Mouse (Mus musculus): ENCODE results near the gene Rnf186.

The Rnf186 gene

GRCm38 (mm10) chr4:139013281-139013680, 46.4 kb downstream of the Rnf186 start:
- DNase-seq (ENCODE audit: low spot score in 2 of 2): no peak

- peak in 1 of 2 experiments; percentile 14 for DNase-seq (ENCODE audit: low spot score in 2 of 2)
Observed at GRCm38 (mm10) chr4:139014793-139015192, 47.9 kb downstream of the Rnf186 start.

All from natural killer cell, adult 2 months (primary cell).